Mouse (Mus musculus) olfactory bulb, adult 2 months (tissue): Measurements from ENCODE around the gene Scube1. TPM values are rescaled to one million over a fixed set of nuclear protein-coding genes. Genes with fewer than 3 reads are reported as not detected.

Experiments used
- H3K27ac ChIP-seq: fragments of 200-500 bp; 2 replicates; pipeline ENCODE4 v1.5.1; 2012; ENCODE audit warnings: low read depth, low read length; ENCODE audit not compliant: insufficient read depth
- H3K4me1 ChIP-seq: fragments of 200-500 bp; 2 replicates; pipeline ENCODE4 v1.6.1; 2012; ENCODE audit warnings: low read length; ENCODE audit not compliant: control insufficient read depth, insufficient read depth
- H3K4me3 ChIP-seq: fragments of 200-500 bp; 2 replicates; pipeline ENCODE4 v1.5.1; 2012; ENCODE audit warnings: mild to moderate bottlenecking, low read depth, low read length, moderate library complexity; ENCODE audit not compliant: insufficient read depth
- CTCF ChIP-seq: fragments of 200-500 bp; IDR thresholded peaks from 2 replicates; pipeline ENCODE4 v1.5.1; 2012; ENCODE audit warnings: low read depth, mild to moderate bottlenecking, low read length, moderate library complexity; ENCODE audit not compliant: insufficient read depth
- POLR2A ChIP-seq: fragments of 200-500 bp; IDR thresholded peaks from 2 replicates; pipeline ENCODE4 v1.6.1; 2012; ENCODE audit warnings: mild to moderate bottlenecking, low read depth, low read length, moderate library complexity; ENCODE audit not compliant: insufficient read depth
- WGBS: fragments of 180-500 bp; shearing (Covaris S2); methylation state at CpG from one replicate; pipeline ENCODE4 v1.1.7; 2018; 5-methylcytosine and 5-hydroxymethylcytosine counted together
- polyA plus RNA-seq: library from polyadenylated mRNA; stranded (reverse); fragments of >200 nt; gene quantifications from 2 replicates; pipeline ENCODE4 v1.2.4, GENCODE M21; 2012; ENCODE audit warnings: low replicate concordance; ENCODE audit not compliant: missing spikeins, insufficient read depth, insufficient read length

Gene Scube1
- polyA plus RNA-seq, 1 experiment: not detected

DNA sequence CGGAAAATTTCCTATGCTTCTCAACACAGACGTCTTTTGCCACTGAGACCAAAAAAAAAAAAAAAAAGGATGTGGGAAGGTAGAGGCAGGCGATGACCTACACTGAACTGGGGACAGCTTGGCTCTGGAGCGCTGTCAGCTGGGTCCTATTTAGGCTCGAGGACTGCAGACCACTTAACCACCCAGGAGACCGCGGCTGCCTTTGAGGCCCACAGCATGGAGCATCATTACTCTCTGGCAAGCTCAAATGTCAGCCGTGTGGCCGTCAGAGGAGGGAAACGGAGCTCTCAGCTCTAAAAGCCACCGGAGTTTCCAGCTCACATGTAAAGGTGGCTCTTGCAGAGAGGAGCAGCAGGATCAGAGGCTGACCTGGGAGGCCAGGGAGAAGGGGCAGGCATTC is 46.2 kb downstream of the Scube1 start:
- WGBS: 44% methylated on average over 11 of the region's 11 CpGs
- no peak overlapping the region for H3K27ac ChIP-seq
- TF ChIP-seq CTCF (no peak), POLR2A (no peak)
- H3K4me1 ChIP-seq: peaks cover 14% of the 10 kb centered on the region
- no peak overlapping the region for H3K4me3 ChIP-seq

DNA sequence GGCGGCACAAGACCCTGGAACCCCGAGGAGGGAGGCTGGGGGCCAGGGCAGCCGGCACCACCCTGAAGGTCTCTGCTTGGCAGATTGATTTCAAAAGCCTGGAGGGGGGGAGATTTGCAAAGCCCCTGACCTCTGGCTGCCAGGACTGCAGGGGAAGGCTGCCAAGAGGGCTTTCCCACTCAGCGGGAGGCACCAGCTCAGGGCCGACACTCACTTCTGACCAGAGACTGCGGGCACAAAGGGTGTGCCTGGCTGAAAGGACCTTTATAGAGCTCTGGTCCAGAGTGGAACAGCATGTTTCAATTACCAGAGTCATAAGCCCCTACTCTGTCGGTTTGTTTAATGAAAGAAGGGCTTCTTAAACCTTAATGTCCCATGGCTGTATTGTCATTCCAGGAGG is 46.7 kb downstream of the Scube1 start:
- 46% methylated on average over 7 of the region's 7 CpGs for WGBS

DNA sequence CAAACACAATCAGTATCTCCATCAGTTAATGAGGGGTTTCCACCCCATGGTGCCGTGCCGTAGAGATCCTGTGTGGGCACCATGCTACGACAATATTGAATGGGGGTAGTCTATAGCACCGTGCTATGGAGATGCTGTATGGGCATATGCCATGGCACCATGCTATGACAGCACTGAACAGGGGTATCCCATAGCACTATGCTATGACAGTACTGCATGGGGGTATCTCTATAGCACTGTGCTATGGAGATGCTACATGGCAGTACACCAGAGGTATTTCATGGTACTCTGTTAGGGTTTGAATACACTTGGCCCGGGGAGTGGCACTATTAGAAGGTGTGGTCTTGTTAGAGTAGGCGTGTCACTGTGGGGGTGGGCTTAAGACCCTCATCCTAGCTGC is 47.7 kb downstream of the Scube1 start:
- peaks cover 14% of the 10 kb centered on the region for H3K4me1 ChIP-seq
- H3K4me3 ChIP-seq: no peak overlapping the region
- 96% methylated on average over 6 of the region's 6 CpGs for WGBS
- TF ChIP-seq CTCF (no peak), POLR2A (no peak)
- no peak overlapping the region for H3K27ac ChIP-seq

More for the DNA sequence above, 46.7 kb downstream of the Scube1 start:
- peaks cover 14% of the 10 kb centered on the region for H3K4me1 ChIP-seq
- H3K4me3 ChIP-seq: no peak overlapping the region
- no peak overlapping the region for H3K27ac ChIP-seq
- TF ChIP-seq POLR2A: no peak
- no peak for TF ChIP-seq CTCF

DNA sequence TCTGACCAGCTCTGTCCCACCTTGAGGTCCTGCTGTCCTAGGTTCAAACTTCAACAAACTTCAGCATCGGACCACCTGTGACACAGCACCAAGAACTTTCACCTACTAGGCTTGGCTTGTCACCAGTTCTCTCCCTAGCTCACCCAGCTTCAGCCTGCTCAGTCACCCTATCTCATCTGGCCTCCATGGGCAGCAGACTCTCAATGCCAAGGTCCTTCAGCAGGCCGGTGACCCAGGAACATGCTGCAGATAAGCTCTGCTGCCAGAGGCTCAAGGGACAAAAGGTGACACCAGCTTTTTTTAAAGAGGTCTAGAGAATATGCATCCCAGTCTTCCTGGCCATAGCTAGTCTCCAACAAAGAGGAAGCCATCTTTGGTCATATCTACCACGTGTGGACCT is 48.5 kb downstream of the Scube1 start:
- Histone ChIP-seq H3K4me1 (peaks cover 14% of the 10 kb centered on the region), H3K27ac (no peak overlapping the region), H3K4me3 (no peak overlapping the region)
- TF ChIP-seq CTCF (no peak), POLR2A (no peak)
- 94% methylated on average over 3 of the region's 3 CpGs for WGBS

DNA sequence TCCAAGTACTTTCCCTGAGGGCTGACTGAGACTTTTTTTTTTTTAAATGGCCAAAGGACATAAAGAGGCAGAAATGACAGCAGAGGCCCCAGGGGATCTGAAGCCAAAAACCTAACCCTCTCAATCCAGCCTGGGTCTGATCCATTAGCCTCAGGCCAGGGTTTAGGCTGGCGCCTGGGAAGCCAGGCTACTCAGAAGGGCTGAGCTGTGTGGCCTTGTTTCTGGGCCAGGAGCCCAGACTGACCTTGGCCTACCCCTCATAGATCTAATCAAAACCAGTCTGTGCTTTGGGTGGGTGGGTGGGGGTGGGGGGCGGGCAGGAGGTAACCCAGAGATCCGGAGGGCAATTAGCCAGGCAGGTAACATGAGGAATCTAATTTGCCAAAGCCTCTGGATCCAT is 51.2 kb downstream of the Scube1 start:
- WGBS: 81% methylated on average over 3 of the region's 3 CpGs
- Histone ChIP-seq H3K4me1 (peaks cover 8% of the 10 kb centered on the region), H3K27ac (no peak overlapping the region), H3K4me3 (no peak overlapping the region)
- TF ChIP-seq POLR2A: no peak
- no peak for TF ChIP-seq CTCF

DNA sequence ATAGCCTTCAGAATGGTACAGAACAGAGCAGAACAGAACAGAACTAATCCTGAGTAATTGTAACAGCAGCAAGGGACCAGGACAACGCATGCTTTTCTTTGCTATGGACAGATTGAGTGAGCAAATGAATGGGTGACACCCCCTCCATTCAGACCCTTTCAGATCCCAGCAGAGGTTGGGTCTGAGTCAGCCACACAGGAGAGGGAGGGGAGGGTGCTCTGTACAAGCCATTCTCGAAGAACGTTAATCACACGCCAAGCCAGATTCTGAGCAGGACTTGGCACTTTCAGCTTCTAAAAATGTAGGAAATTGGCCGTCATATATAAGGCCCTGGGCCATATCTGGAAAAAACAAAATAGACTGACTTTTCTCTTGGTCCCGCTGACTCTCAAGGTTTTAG is 57.3 kb downstream of the Scube1 start:
- Histone ChIP-seq H3K4me3 (no peak overlapping the region), H3K27ac (no peak overlapping the region), H3K4me1 (peaks cover 11% of the 10 kb centered on the region)
- TF ChIP-seq CTCF: no peak
- TF ChIP-seq POLR2A: no peak
- WGBS: 20% methylated on average over 6 of the region's 6 CpGs

DNA sequence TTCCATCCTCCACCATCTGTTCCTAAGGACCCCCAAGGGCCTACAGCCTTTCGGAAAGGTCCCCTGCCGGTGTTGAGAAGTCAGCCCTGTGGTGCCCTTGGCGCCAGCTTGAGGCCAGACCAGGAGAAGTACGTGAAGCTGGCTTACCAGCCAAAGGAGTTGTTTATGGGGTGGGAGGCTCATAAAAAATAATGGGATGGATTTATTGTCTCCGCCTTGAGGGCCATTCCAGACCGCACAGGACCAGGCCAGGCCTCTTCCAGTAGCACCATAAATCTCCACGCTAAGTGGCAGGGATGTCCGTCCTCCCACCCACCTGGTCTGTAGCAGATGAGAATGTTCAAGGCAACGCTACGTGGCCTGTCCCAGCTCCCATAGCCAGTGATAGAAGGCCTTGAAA is 58.4 kb downstream of the Scube1 start:
- Histone ChIP-seq H3K4me1 (peaks cover 11% of the 10 kb centered on the region), H3K4me3 (no peak overlapping the region), H3K27ac (no peak overlapping the region)
- WGBS: 94% methylated on average over 10 of the region's 10 CpGs
- no peak for TF ChIP-seq CTCF
- TF ChIP-seq POLR2A: no peak

DNA sequence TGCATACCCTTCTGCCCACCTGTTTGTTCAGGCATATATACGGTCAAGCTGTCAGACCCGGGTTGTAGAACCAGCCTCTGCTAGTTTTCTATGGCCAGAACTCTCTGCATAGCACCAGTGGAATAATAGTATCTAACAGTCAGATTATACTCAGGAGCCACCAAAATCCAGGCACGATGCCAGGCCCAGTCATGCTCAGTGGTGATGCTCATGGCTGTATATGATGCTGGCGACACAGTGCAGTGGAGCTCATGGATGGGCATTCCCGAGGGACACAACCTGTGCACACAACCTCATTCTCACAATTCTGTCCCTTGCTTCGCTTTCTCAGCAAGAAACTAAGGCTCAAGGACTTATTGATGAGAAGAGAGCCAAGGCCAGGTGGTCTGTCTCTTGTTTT is 58.8 kb downstream of the Scube1 start:
- no peak overlapping the region for H3K27ac ChIP-seq
- H3K4me1 ChIP-seq: peaks cover 11% of the 10 kb centered on the region
- no peak overlapping the region for H3K4me3 ChIP-seq
- 84% methylated on average over 6 of the region's 6 CpGs for WGBS
- no peak for TF ChIP-seq POLR2A
- TF ChIP-seq CTCF: no peak

DNA sequence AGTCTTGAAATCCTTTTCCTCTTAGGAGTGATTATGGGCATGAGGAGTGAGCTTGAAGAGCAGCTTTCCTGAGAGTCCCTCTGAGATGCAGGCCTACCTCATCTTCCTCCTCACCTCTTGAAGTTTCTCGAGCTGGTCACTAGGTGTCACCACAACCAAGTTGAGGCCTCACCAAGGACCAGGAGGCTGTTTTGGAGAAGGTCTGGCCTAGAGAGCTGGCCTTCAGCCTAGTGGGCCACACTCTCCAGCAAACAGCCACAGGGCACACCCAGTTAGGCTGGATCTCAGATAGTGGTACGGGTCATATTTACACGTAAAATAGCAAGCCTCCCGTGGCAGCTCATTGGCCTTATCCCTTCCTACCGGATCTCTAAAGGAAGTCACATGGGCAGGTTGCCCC is 60.1 kb downstream of the Scube1 start:
- WGBS: 38% methylated on average over 5 of the region's 5 CpGs
- Histone ChIP-seq H3K4me3 (no peak overlapping the region), H3K4me1 (peaks cover 11% of the 10 kb centered on the region), H3K27ac (no peak overlapping the region)
- no peak for TF ChIP-seq POLR2A
- no peak; the same call in 1 of the 2 replicates for TF ChIP-seq CTCF

DNA sequence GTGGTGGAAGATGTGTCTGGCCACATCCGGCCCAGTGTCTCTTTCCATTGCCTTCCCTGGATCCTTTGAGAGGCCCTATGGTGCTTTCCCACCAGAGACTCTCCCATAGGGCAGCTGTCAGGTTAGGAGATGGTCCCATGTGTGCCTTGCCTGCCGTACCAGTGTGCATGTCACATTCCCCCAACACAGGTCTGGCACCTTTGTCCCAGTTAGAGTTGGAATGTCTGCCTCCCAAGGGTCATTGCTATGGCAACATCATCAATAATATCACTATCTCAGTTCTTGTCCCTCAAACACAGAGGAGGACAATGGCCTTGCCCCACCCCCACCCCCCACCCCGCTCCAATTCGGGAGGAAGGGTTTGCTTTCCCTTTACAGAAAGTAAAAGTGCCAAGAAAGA is 61.8 kb downstream of the Scube1 start:
- H3K27ac ChIP-seq: no peak overlapping the region
- TF ChIP-seq CTCF: no peak
- no peak for TF ChIP-seq POLR2A
- WGBS: 71% methylated on average over 4 of the region's 4 CpGs
- no peak overlapping the region for H3K4me3 ChIP-seq
- peaks cover 11% of the 10 kb centered on the region for H3K4me1 ChIP-seq
